In the genomic region with DNA sequence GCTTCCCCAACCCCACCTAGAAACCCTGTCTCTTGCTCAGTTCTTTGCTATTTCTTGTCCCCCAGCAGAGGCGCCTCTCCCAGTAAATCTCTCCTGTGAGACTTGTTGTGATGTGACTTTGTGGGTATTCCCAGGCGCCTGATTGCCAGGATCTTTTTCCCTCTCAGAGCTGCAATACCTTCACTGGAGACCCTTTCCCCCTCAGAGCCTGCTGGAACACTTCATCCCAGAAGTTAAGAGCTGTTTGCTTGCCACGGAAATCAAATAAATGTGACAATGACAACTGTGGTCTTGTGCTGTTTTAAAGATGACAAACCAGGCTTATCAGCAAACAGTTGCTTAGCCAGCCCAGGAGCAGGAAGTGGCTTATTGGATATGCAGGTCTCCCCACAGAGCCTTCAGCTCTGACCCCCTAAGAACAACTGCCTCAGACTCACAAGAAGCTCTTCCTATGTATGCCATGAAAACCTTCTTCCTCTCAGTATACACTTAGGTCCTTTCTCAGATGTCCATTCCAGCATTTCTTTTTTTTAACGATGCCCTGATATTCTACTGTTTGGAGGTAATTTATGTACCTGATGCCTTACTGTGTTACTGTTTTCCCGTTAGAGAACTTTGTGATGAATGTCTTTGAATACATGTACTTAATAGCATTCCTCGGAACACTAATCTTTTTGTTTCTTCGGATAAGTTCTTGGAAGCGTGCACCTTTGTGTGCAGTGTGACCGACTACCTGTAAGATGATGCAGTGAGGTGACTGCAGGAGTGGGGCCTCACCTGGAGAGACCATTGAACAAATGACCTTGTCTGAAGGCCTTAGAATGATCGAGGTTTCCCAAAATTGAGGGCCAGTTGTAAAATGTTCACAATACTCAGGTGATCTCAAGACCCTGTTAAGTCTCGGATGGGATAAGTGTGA, we compare ENCODE assay signal across 8 mouse cellular contexts. TPM values are rescaled to one million over a fixed set of nuclear protein-coding genes. Genes with fewer than 3 reads are reported as not detected.
A peak's percentile ranks its signal among the peaks of the same experiment; 100 is the strongest.
DNase-seq lines count a peak whose midpoint lies in the region; ATAC-seq and TF ChIP-seq lines count a peak whose summit lies in the region.

No protein-coding gene starts in this region.

- no peak for TF ChIP-seq RAD21 in CH12.LX (IDR thresholded peaks at IDR 0.05; ENCODE audit: low read depth, low read length)

- H3K27ac ChIP-seq in gastrocnemius, adult 2 months = peak overlapping the region; percentile 92
- peak overlapping the region; percentile 88 for H3K27ac ChIP-seq in CH12.LX (ENCODE audit: insufficient read depth, low read depth)
- peak overlapping the region; percentile 97 for H3K27ac ChIP-seq in stomach, embryonic 15.5 days

- TF ChIP-seq CTCF in gastrocnemius, adult 2 months (IDR thresholded peaks at IDR 0.05) = no peak
- TF ChIP-seq CTCF in CH12.LX (conservative IDR thresholded peaks at IDR 0.05 in 1 of 2, IDR thresholded peaks at IDR 0.05 in 1 of 2; ENCODE audit: low read depth in 2 of 2, low read length in 2 of 2) = no peak

- H3K9me3 ChIP-seq in CH12.LX (replicated peaks; ENCODE audit: low read length) = no peaks in the 10 kb centered on the region
- no peaks in the 10 kb centered on the region for H3K9me3 ChIP-seq in erythroblast, embryonic 14.5 days (ENCODE audit: control insufficient read depth, low read length)
- H3K9me3 ChIP-seq in stomach, embryonic 15.5 days = no peaks in the 10 kb centered on the region

- intact Hi-C loops in gastrocnemius, adult 2 months (cut with DNase I) = loop anchor here (5.0 kb wide), 1 partner anchor 196 kb away; no protein-coding TSS in a partner anchor

- peak overlapping the region; percentile 58 for H3K9ac ChIP-seq in CH12.LX (ENCODE audit: insufficient read depth, low read depth)
- no peak overlapping the region for H3K9ac ChIP-seq in stomach, embryonic 15.5 days

- no peak for TF ChIP-seq EP300 in CH12.LX (IDR thresholded peaks at IDR 0.05; ENCODE audit: low read length)

- DNase-seq in gastrocnemius, adult 2 months = no peak
- no peak for DNase-seq in gastrocnemius, postnatal 4 days (ENCODE audit: low spot score in 2 of 2)
- no peak for DNase-seq in CH12.LX (ENCODE audit: extremely low read depth)
- peak; percentile 32 for DNase-seq in liver
- DNase-seq in ovary, adult 18-20 months (ENCODE audit: low spot score) = no peak
- no peak for DNase-seq in layer of hippocampus, adult 18-20 months (ENCODE audit: low spot score in 2 of 2)

- in situ Hi-C loops in CH12.LX (cut with MboI; ENCODE audit: low pct_ligation_motif_present, low pct_unique_long_range_greater_than_20kb, low sequenced_read_pairs) = loop anchor here (10.0 kb wide), 1 partner anchor 69 kb away; a partner anchor contains a TSS

- ATAC-seq in stomach, embryonic 15.5 days (ENCODE audit: insufficient read depth, low FRiP score, low read depth) = peak; percentile 5

- H3K36me3 ChIP-seq in CH12.LX (replicated peaks in 1 of 2; ENCODE audit: control insufficient read depth in 1 of 2, insufficient read depth in 1 of 2, low read length in 1 of 2) = peaks cover 8 to 34% of the 10 kb centered on the region in 2 experiments
- H3K36me3 ChIP-seq in erythroblast, embryonic 14.5 days (ENCODE audit: control insufficient read depth) = peaks cover 35% of the 10 kb centered on the region
- H3K36me3 ChIP-seq in stomach, embryonic 15.5 days = 0 out of 2 replicates have a peak, but pooled peaks cover 3% of the 10 kb centered on the region

- peak overlapping the region; percentile 82 for H3K4me3 ChIP-seq in gastrocnemius, adult 2 months
- H3K4me3 ChIP-seq in CH12.LX (replicated peaks in 1 of 3; ENCODE audit: low read depth in 2 of 3, low read length in 2 of 3, poor library complexity in 1 of 3) = peak overlapping the region; percentile 49 to 80 (median 57)
- peak overlapping the region; percentile 97 for H3K4me3 ChIP-seq in erythroblast, embryonic 14.5 days (replicated peaks)
- H3K4me3 ChIP-seq in stomach, embryonic 15.5 days (replicated peaks) = peak overlapping the region; percentile 90

- WGBS in stomach, embryonic 15.5 days = 10% methylated on average over 11 of the region's 11 CpGs

- no peak; the same call in 1 of the 2 replicates for TF ChIP-seq POLR2A in CH12.LX (IDR thresholded peaks at IDR 0.05; ENCODE audit: low read depth, low read length)

- H3K4me1 ChIP-seq in CH12.LX (ENCODE audit: control insufficient read depth in 1 of 2, insufficient read depth in 2 of 2) = peaks cover 7 to 49% of the 10 kb centered on the region in 2 experiments
- peaks cover 59% of the 10 kb centered on the region for H3K4me1 ChIP-seq in erythroblast, embryonic 14.5 days (ENCODE audit: control insufficient read depth)
- H3K4me1 ChIP-seq in stomach, embryonic 15.5 days = peaks cover 23% of the 10 kb centered on the region

- H3K4me2 ChIP-seq in CH12.LX (ENCODE audit: insufficient read depth, low read depth, poor library complexity, severe bottlenecking) = peak overlapping the region; percentile 52; the same call in 1 of the 2 replicates
- peak overlapping the region; percentile 73 for H3K4me2 ChIP-seq in stomach, embryonic 15.5 days

- H3K27me3 ChIP-seq in CH12.LX (replicated peaks) = no peaks in the 10 kb centered on the region
- H3K27me3 ChIP-seq in erythroblast, embryonic 14.5 days (ENCODE audit: control insufficient read depth) = no peaks in the 10 kb centered on the region
- no peaks in the 10 kb centered on the region for H3K27me3 ChIP-seq in stomach, embryonic 15.5 days (replicated peaks)

- dilution Hi-C loops in CH12.LX (cut with MboI; ENCODE audit: extremely low pct_ligation_motif_present, extremely low pct_unique_long_range_greater_than_20kb, low sequenced_read_pairs) = no loop called here

- H3K79me2 ChIP-seq in CH12.LX (replicated peaks; ENCODE audit: control insufficient read depth, extremely low read depth, insufficient read depth, poor library complexity, severe bottlenecking) = peaks cover 38% of the 10 kb centered on the region

TF ChIP-seq in CH12.LX, 34 proteins besides CTCF, POLR2A, EP300 and RAD21:
- peak; percentile 9; the same call in 1 of the 2 replicates for TF ChIP-seq POLR2AphosphoS2 (IDR thresholded peaks at IDR 0.05; ENCODE audit: low read depth, low read length)
- TF ChIP-seq ZMIZ1 (IDR thresholded peaks at IDR 0.05; ENCODE audit: low read depth, low read length) = peak; percentile 23; the same call in 1 of the 2 replicates
- TF ChIP-seq RCOR1 (conservative IDR thresholded peaks at IDR 0.05; ENCODE audit: low read depth, low read length) = 0 out of 2 replicates have a peak, but pooled peaks have one; percentile 30
- no peak for TF ChIP-seq MYC (IDR thresholded peaks at IDR 0.05; ENCODE audit: low read depth, low read length)
- no peak for TF ChIP-seq CHD1 (IDR thresholded peaks at IDR 0.05; ENCODE audit: low read depth, low read length)
- TF ChIP-seq JUND (conservative IDR thresholded peaks at IDR 0.05; ENCODE audit: low read depth, low read length) = no peak; the same call in 1 of the 2 replicates
- TF ChIP-seq TCF12 (IDR thresholded peaks at IDR 0.05; ENCODE audit: low read depth, low read length) = 0 out of 2 replicates have a peak, but pooled peaks have one; percentile 12
- 0 out of 2 replicates have a peak, but pooled peaks have one; percentile 41 for TF ChIP-seq ELF1 (IDR thresholded peaks at IDR 0.05; ENCODE audit: low read depth, low read length)
TF ChIP-seq in CH12.LX: peak in this region for 5.

RNA-seq across cellular contexts. Expression of a gene that starts 0.9 kb away (rescaled TPM):
- total RNA-seq in gastrocnemius, adult 2 months (2021) = 10 to 100 TPM; 11.4 to 17.4 TPM
- 10 to 100 TPM; 77.9 to 96.4 TPM for total RNA-seq in gastrocnemius, postnatal 4 days (2021)
- total RNA-seq in CH12.LX (2012; rRNA removed) = 130 and 159 TPM in 2 replicates
- 77.6 and 94.3 TPM in 2 replicates for total RNA-seq in CH12.LX (2014; rRNA removed)
- 214 and 253 TPM in 2 replicates for polyA plus RNA-seq in CH12.LX (2012; ENCODE audit: insufficient read length, low read depth)
- polyA plus RNA-seq in erythroblast, embryonic 14.5 days (2012) = 14.2 and 17.0 TPM in 2 replicates
- 152 and 167 TPM in 2 replicates for polyA plus RNA-seq in stomach, embryonic 15.5 days (2015; fragmentation: Nextera tagmentation; extraction: Ambion mirVana)
- total RNA-seq in layer of hippocampus, adult 18-20 months (2021) = 100 to 1,000 TPM; 175 to 189 TPM

RNA-seq across cellular contexts. Expression of a gene that starts 18.4 kb away (rescaled TPM):
- 10 to 100 TPM; 11.8 to 12.4 TPM for total RNA-seq in gastrocnemius, adult 2 months (2021)
- 10 to 100 TPM; 45.5 to 49.4 TPM for total RNA-seq in gastrocnemius, postnatal 4 days (2021)
- total RNA-seq in CH12.LX (2012; rRNA removed) (37.1 and 48.8 TPM in 2 replicates), CH12.LX (2014; rRNA removed) (35.1 and 35.7 TPM in 2 replicates)
- 42.9 and 43.6 TPM in 2 replicates for polyA plus RNA-seq in CH12.LX (2012; ENCODE audit: insufficient read length, low read depth)
- 0.70 and 0.73 TPM in 2 replicates for polyA plus RNA-seq in erythroblast, embryonic 14.5 days (2012)
- polyA plus RNA-seq in stomach, embryonic 15.5 days (2015; fragmentation: Nextera tagmentation; extraction: Ambion mirVana) = 15.5 and 15.8 TPM in 2 replicates
- total RNA-seq in layer of hippocampus, adult 18-20 months (2021) = 10 to 100 TPM; 12.4 to 12.9 TPM

Comparison
In these comparisons a context has a peak if more than half of its experiments do, and no peak if none do; other contexts are left out.
1. RNA of a gene that starts 0.9 kb away (total RNA-seq): 175 to 189 TPM in layer of hippocampus, adult 18-20 months, 77.6 to 159 TPM in CH12.LX and 77.9 to 96.4 TPM in gastrocnemius, postnatal 4 days; 11.4 to 17.4 TPM in gastrocnemius, adult 2 months; every median in the first group is over 4 times any median in the second.
2. Peak in every context shown above with its lines, with median percentiles within 50 percentile points of each other: H3K27ac ChIP-seq and H3K4me3 ChIP-seq.